Mouse (Mus musculus) stomach, postnatal 0 days (tissue): ENCODE data around the gene Olfr374.

Experiments
- CTCF ChIP-seq: IDR thresholded peaks from 2 replicates; pipeline ENCODE4 v1.5.1; 2016; ENCODE audit warnings: antibody characterized with exemption, low read depth, mild to moderate bottlenecking, moderate library complexity
- EP300 ChIP-seq: optimal IDR thresholded peaks from 2 replicates; pipeline ENCODE3; 2016; ENCODE audit warnings: antibody characterized with exemption

DNA sequence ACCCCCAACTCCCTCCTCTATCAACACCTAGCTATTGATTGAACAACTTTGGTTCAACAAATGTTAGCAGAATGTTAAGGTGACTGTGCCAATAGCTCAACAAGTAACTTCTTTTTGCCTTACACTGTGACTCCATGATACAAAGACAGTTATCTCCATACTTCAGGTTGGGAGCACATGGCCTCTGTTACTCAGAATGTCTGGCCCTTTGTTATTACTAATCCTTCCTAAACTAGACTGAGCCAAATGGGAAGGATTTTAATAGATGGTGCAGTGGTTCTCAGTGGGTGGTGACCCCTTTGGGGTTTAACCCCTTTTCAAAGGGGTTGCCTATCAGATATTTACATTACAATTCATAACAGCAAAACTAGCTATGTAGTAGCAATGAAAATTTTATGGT is 46.5 kb downstream of the Olfr374 start:
- TF ChIP-seq CTCF (no peak), EP300 (no peak)
